Mouse (Mus musculus) forebrain, embryonic 11.5 days (tissue): ENCODE data around the gene Atg9b. TPM values are rescaled to one million over a fixed set of nuclear protein-coding genes. Genes with fewer than 3 reads are reported as not detected.

Experiments
- ATAC-seq: fragments of 200-750 bp; cut with Nextera tagmentation; replicated peaks from 2 replicates; pipeline ENCODE4 v1.8.0; 2017; ENCODE audit warnings: moderate TSS enrichment; ENCODE audit not compliant: low FRiP score
- DNase-seq: peaks from one replicate; pipeline ENCODE4 v3.0.0-alpha.2; 2017; ENCODE audit warnings: low spot score
- H3K27ac ChIP-seq: fragments of 300-500 bp; sonication (generic); 2 replicates; pipeline ENCODE4 v1.5.1; 2014; ENCODE audit warnings: low read depth, low read length
- H3K27me3 ChIP-seq: fragments of 300-500 bp; sonication (generic); 2 replicates; pipeline ENCODE4 v1.6.1; 2014; ENCODE audit warnings: mild to moderate bottlenecking, low read length, mixed read lengths; ENCODE audit not compliant: control insufficient read depth, insufficient read depth
- H3K36me3 ChIP-seq: fragments of 300-500 bp; sonication (generic); 2 replicates; pipeline ENCODE4 v1.6.1; 2014; ENCODE audit warnings: mild to moderate bottlenecking, low read length, moderate library complexity, mixed read lengths; ENCODE audit not compliant: control insufficient read depth, insufficient read depth
- H3K4me1 ChIP-seq: fragments of 300-500 bp; sonication (generic); replicated peaks from 2 replicates; pipeline ENCODE4 v1.6.1; 2014; ENCODE audit warnings: low read length, mixed read lengths; ENCODE audit not compliant: control insufficient read depth, insufficient read depth
- H3K4me2 ChIP-seq: fragments of 300-500 bp; sonication (generic); 2 replicates; pipeline ENCODE4 v1.6.1; 2014; ENCODE audit warnings: low read depth, mild to moderate bottlenecking, low read length, moderate library complexity, mixed read lengths; ENCODE audit not compliant: severe bottlenecking
- H3K4me3 ChIP-seq: fragments of 300-500 bp; sonication (generic); 2 replicates; pipeline ENCODE4 v1.5.1; 2014; ENCODE audit warnings: low read depth, low read length
- H3K9ac ChIP-seq: fragments of 300-500 bp; sonication (generic); 2 replicates; pipeline ENCODE4 v1.6.1; 2014; ENCODE audit warnings: low read length
- H3K9me3 ChIP-seq: fragments of 300-500 bp; sonication (generic); 2 replicates; pipeline ENCODE4 v1.6.1; 2016; ENCODE audit warnings: low read length, mixed read lengths; ENCODE audit not compliant: control insufficient read depth
- WGBS: fragments of 180-500 bp; shearing (Covaris S2); extraction: QIAGEN DNeasy Blood & Tissue Kit; methylation state at CpG from one replicate; pipeline ENCODE4 v1.1.7; 2014; 5-methylcytosine and 5-hydroxymethylcytosine counted together
- polyA plus RNA-seq: library from polyadenylated mRNA; unstranded; fragments of >200 nt; fragmentation: Nextera tagmentation; extraction: Ambion mirVana; gene quantifications from 2 replicates; pipeline ENCODE4 v1.2.1, GENCODE M21; 2014

Gene Atg9b
- polyA plus RNA-seq, 1 experiment from 2014 or later, result 0.44 TPM

DNA sequence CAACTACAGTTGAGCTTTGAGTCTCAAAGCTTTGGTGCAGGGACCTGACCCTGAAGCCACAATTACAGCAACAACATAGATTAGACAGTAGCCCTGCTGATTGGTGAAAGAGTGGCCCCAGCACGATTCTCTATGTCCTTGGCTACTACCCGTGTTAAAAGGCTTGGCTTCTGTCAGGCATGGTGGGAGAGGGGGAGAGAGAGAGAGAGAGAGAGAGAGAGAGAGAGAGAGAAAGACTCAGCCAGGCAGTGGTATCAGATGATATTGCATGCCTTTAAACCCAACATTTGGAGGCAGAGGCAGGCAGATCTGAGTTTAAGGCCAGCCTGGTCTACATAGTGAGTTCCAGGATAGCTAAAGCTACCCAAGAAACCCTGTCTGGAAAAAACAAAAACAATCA, 10.0 kb downstream of the Atg9b start:
- Histone ChIP-seq H3K4me1 (peaks cover 6% of the 10 kb centered on the region; the same call in 1 of the 2 replicates), H3K9ac (no peak overlapping the region), H3K9me3 (no peaks in the 10 kb centered on the region), H3K27ac (no peak overlapping the region), H3K4me2 (no peak overlapping the region), H3K36me3 (no peaks in the 10 kb centered on the region), H3K27me3 (peaks cover 13% of the 10 kb centered on the region), H3K4me3 (no peak overlapping the region)
- 64% methylated on average over 2 of the region's 2 CpGs for whole genome bisulfite sequencing
- DNase-seq, result no peak
- ATAC-seq, result no peak

DNA sequence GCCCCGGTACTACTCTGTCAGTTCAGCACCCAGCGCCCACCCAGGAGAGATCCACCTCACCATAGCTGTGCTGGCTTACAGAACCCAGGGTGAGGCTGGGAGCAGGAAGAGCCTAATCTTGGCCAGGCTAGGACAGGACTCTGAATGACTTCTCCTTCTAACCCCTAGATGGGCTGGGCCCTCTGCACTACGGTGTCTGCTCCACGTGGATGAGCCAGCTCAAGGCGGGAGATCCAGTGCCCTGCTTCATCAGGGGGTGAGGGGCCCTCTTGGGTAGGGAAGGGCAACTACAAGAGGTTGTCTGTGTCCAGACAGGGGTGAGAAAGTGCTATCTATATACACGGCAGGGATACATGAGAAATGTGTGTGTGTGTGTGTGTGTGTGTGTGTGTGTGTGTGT, 10.5 kb downstream of the Atg9b start:
- 66% methylated on average over 6 of the region's 6 CpGs for WGBS
- Histone ChIP-seq H3K4me3 (no peak overlapping the region), H3K9ac (no peak overlapping the region), H3K4me2 (no peak overlapping the region), H3K27me3 (peaks cover 8% of the 10 kb centered on the region), H3K27ac (no peak overlapping the region), H3K9me3 (no peaks in the 10 kb centered on the region), H3K36me3 (no peaks in the 10 kb centered on the region), H3K4me1 (peaks cover 6% of the 10 kb centered on the region; the same call in 1 of the 2 replicates)
- ATAC-seq, result no peak
- DNase-seq, result no peak

DNA sequence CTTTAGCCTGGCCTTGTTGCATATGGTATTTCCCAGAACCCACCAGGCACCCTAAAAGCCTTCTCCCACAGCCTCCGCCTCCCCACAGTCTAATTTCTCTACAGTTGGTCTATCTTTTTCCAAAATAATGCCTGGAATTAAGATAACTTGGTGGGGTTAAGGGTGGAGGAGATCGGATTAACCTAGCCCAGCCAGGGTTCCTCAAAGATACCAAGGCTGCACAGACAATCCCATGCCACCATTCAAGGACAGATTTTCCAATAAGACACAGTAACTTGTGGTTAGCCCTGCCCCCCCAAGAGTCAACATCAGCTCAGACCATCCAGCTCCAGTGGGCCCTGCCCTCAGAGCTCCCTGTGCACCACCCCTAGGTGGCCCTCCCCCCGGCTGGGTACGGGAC, 11.4 kb downstream of the Atg9b start:
- 90% methylated on average over 4 of the region's 4 CpGs for WGBS
- Histone ChIP-seq H3K4me1 (peaks cover 6% of the 10 kb centered on the region; the same call in 1 of the 2 replicates), H3K4me2 (no peak overlapping the region), H3K27me3 (no peaks in the 10 kb centered on the region), H3K9ac (no peak overlapping the region), H3K36me3 (no peaks in the 10 kb centered on the region), H3K4me3 (no peak overlapping the region), H3K27ac (no peak overlapping the region), H3K9me3 (no peaks in the 10 kb centered on the region)
- no peak for DNase-seq
- ATAC-seq, result no peak

DNA sequence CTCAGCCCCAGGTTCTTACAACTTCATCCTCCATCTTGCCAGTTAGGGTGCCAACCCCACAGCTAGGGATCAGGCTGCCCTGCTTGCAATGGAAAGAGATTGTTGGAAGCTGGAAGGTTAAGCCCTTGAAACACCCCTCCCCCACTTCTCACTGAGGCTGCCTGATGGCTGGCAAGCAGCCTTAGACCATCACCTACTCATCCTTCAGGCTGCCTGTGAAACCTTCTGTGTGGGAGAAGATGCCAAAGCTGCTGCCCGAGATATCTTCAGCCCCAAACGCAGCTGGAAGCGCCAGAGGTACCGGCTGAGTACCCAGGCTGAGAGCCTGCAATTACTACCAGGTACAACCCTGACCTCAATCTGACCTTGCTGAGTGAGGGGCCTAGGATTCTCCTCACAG, 12.4 kb downstream of the Atg9b start:
- ATAC-seq (no peak), DNase-seq (no peak)
- 80% methylated on average over 4 of the region's 4 CpGs for WGBS
- H3K27me3 ChIP-seq, result no peaks in the 10 kb centered on the region
- no peak overlapping the region for H3K9ac ChIP-seq
- H3K4me2 ChIP-seq, result no peak overlapping the region
- H3K27ac ChIP-seq, result no peak overlapping the region
- H3K4me1 ChIP-seq, result peaks cover 6% of the 10 kb centered on the region; the same call in 1 of the 2 replicates
- no peaks in the 10 kb centered on the region for H3K9me3 ChIP-seq
- no peaks in the 10 kb centered on the region for H3K36me3 ChIP-seq
- H3K4me3 ChIP-seq, result no peak overlapping the region

DNA sequence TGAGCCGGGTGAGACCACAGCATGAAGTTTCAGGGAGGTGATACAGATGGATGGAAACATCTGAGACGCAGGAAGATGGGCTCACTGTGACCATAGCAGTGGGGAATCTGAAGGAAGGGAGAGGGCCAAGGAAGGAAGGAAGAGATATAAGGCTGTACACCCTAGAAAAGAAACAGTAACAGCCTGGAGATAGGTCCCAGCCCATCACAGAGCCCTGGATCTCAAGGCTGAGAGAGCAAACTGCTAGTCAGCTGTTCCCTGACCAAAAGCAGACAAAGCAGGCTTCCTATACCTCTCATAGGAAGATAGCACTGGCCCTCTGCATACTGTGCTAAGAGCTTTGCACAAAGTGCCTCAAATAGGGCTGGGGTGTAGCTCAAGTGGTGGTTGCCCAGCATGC, 13.2 kb downstream of the Atg9b start:
- Histone ChIP-seq H3K27me3 (no peaks in the 10 kb centered on the region), H3K9ac (no peak overlapping the region), H3K27ac (no peak overlapping the region), H3K9me3 (no peaks in the 10 kb centered on the region), H3K4me3 (no peak overlapping the region), H3K36me3 (no peaks in the 10 kb centered on the region), H3K4me1 (peaks cover 6% of the 10 kb centered on the region; the same call in 1 of the 2 replicates), H3K4me2 (no peak overlapping the region)
- no peak for ATAC-seq
- 77% methylated on average over 2 of the region's 2 CpGs for WGBS
- DNase-seq, result no peak

DNA sequence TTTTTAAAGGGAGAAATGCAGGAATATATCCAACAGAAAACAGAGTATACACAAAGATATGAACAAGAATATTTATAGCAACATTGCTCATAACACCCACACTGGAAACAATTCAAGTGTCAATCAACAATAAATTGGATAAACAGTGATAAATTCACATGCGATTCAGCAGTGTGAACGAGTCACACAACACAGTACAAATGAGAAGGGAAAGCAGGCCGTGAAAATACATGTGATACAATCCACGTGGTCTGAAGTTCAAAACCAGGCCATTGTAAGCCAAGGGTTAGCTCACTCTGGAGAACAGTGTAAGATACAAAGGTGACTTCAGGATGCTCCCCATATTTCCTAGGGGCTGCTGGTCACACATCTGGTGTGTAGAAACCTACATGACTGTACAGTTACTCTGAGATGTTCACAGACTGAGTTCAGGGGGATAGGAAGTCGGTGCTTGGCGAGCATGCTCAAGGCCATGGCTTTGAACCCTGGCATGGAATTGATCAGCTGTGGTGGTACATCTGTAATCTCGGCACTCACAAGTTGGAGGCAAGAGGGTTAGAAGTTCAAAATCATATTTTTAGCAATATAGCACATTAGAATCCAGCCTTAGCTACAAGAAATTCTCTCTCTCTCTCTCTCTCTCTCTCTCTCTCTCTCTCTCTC, 17.1 kb downstream of the Atg9b start:
- no peak for DNase-seq
- no peak for ATAC-seq
- 85% methylated on average over 7 of the region's 7 CpGs for WGBS

DNA sequence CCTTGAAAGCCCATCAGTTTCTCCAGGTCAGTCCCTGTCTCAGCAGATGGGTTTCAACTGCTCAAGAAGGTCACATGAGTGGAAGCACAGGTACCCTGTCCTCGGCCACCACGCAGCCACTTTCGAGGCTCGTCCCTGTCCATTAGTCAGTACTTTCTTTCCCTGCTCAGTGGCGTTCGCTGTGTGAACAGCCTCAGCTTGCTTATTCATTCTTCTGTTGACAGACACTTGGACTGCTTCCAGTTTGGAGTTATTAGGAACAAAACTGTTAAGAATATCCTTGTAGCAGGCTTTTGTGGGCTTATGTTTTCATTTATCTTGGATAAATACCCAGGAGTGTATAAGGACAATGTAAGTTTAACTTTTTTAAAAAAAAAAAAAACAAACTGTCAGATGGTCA, 17.7 kb downstream of the Atg9b start:
- H3K36me3 ChIP-seq, result no peaks in the 10 kb centered on the region
- no peaks in the 10 kb centered on the region for H3K9me3 ChIP-seq
- WGBS, result 79% methylated on average over 6 of the region's 6 CpGs
- no peak overlapping the region for H3K4me3 ChIP-seq
- H3K9ac ChIP-seq, result no peak overlapping the region
- no peaks in the 10 kb centered on the region for H3K4me1 ChIP-seq
- no peak overlapping the region for H3K27ac ChIP-seq
- H3K27me3 ChIP-seq, result no peaks in the 10 kb centered on the region
- ATAC-seq (no peak), DNase-seq (no peak)
- H3K4me2 ChIP-seq, result no peak overlapping the region

More for the DNA sequence above, 17.1 kb downstream of the Atg9b start:
- Histone ChIP-seq H3K4me3 (no peak overlapping the region), H3K27ac (no peak overlapping the region), H3K9me3 (no peaks in the 10 kb centered on the region), H3K4me2 (no peak overlapping the region), H3K4me1 (no peaks in the 10 kb centered on the region), H3K9ac (no peak overlapping the region), H3K36me3 (no peaks in the 10 kb centered on the region), H3K27me3 (no peaks in the 10 kb centered on the region)

DNA sequence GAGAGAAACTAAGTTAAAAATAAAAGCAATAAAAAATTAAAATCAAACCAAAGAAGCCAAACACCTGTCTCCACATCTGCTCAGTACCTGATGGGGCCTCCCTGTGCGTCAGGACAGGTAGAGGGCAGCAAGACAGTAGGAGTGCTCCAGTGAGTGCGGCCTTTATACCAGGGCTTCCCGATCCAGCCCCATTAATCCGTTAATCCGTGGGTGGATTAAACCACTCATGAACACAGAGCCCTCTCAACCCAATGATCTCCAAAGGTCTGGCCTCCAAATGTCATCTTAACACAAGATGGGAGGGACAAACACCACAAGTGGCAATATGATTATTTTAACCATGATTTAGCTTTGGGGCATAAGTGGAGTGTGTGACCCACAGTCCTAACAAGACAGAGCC, 18.1 kb downstream of the Atg9b start:
- Histone ChIP-seq H3K4me2 (no peak overlapping the region), H3K9me3 (no peaks in the 10 kb centered on the region), H3K27me3 (no peaks in the 10 kb centered on the region), H3K9ac (no peak overlapping the region), H3K4me3 (no peak overlapping the region), H3K27ac (no peak overlapping the region), H3K36me3 (no peaks in the 10 kb centered on the region), H3K4me1 (no peaks in the 10 kb centered on the region)
- DNase-seq (no peak), ATAC-seq (no peak)
- WGBS, result 55% methylated on average over 5 of the region's 5 CpGs

DNA sequence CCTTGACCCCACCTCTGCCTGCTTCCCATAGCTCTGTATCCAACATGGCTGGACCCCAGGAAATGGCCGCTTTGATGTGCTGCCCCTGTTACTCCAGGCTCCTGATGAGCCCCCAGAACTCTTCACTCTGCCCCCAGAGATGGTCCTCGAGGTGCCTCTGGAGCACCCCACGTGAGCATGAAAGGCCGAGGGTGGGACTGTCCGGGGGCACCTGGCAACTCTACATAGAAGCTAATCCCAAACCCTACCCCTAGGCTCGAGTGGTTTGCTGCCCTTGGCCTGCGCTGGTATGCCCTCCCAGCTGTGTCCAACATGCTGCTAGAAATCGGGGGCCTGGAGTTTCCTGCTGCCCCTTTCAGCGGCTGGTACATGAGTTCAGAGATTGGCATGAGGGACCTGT, 22.2 kb downstream of the Atg9b start:
- Histone ChIP-seq H3K36me3 (no peaks in the 10 kb centered on the region), H3K27ac (no peak overlapping the region), H3K9ac (no peak overlapping the region), H3K9me3 (no peaks in the 10 kb centered on the region), H3K27me3 (no peaks in the 10 kb centered on the region), H3K4me3 (no peak overlapping the region), H3K4me1 (no peaks in the 10 kb centered on the region), H3K4me2 (no peak overlapping the region)
- ATAC-seq, result no peak
- WGBS, result 90% methylated on average over 9 of the region's 9 CpGs
- no peak for DNase-seq
